In the genomic region with DNA sequence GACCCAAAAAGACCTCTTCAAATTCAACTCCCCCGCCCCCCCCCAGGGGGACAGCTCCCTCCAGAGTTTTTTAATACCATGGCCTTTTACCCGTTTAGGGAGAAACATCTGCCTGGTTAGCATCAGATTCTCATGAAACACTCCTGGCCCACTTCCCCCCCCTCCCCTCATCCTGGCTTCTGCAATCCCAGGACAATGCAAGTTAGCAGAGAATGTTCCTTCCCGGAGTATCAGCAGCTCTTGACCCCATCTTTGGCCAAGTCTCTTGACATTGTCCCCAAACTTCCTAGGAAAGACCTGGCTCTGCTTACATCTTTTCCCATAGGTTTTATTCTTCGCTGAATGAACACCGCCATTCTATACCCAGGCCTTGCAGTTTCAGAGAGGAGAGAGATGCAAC, we compare ENCODE assay signal across 8 mouse cellular contexts. TPM values are rescaled to one million over a fixed set of nuclear protein-coding genes. Genes with fewer than 3 reads are reported as not detected.
DNase-seq lines count a peak whose midpoint lies in the region; TF ChIP-seq lines count a peak whose summit lies in the region.

No protein-coding gene starts in this region.

- peaks cover 62% of the 10 kb centered on the region for H3K36me3 ChIP-seq in embryonic facial prominence, embryonic 10.5 days (replicated peaks)
- peaks cover 10% of the 10 kb centered on the region for H3K36me3 ChIP-seq in myocyte (ENCODE audit: control insufficient read depth, insufficient read depth)

- peaks cover 24% of the 10 kb centered on the region for H3K4me1 ChIP-seq in embryonic facial prominence, embryonic 10.5 days

- DNase-seq in kidney, postnatal 10 days, result peak; percentile 27
- no peak for DNase-seq in kidney, adult 11 months
- DNase-seq in embryonic facial prominence, embryonic 10.5 days (ENCODE audit: low spot score), result no peak
- peak; percentile 14 for DNase-seq in induced T-regulatory cell, adult 2 months (ENCODE audit: low read depth)
- no peak for DNase-seq in retina, embryonic 14.5 days (ENCODE audit: low spot score)
- no peak for DNase-seq in thymus, postnatal 0 days (ENCODE audit: low spot score)
- DNase-seq in frontal cortex, adult 2 months (ENCODE audit: extremely low spot score in 1 of 2, low spot score in 1 of 2), result no peak

- no peaks in the 10 kb centered on the region for H3K27me3 ChIP-seq in embryonic facial prominence, embryonic 10.5 days (replicated peaks; ENCODE audit: low read depth, poor library complexity, severe bottlenecking)
- no peaks in the 10 kb centered on the region for H3K27me3 ChIP-seq in myocyte (ENCODE audit: control insufficient read depth, insufficient read depth, insufficient read length)

- WGBS in embryonic facial prominence, embryonic 10.5 days, result 52% methylated on average over 5 of the region's 5 CpGs

- H3K4me3 ChIP-seq in embryonic facial prominence, embryonic 10.5 days, result peak overlapping the region; percentile 93
- peak overlapping the region; percentile 69 for H3K4me3 ChIP-seq in myocyte

- TF ChIP-seq POLR2A in myocyte (IDR thresholded peaks at IDR 0.05; ENCODE audit: insufficient read length, low read depth), result no peak

- peak overlapping the region; percentile 92 for H3ac ChIP-seq in myocyte (ENCODE audit: control insufficient read depth, insufficient read length)

- H3K79me2 ChIP-seq in myocyte (ENCODE audit: control insufficient read depth, insufficient read depth), result peaks cover 56% of the 10 kb centered on the region

- H3K4me2 ChIP-seq in myocyte (ENCODE audit: low read depth), result peak overlapping the region; percentile 88

- H3K9me3 ChIP-seq in embryonic facial prominence, embryonic 10.5 days, result peaks cover 8% of the 10 kb centered on the region; the same call in 1 of the 2 replicates

- peak overlapping the region; percentile 98 for H3K27ac ChIP-seq in embryonic facial prominence, embryonic 10.5 days (replicated peaks)

TF ChIP-seq in myocyte, 11 proteins besides CTCF, POLR2A, EP300 and RAD21:
- TF ChIP-seq TCF3 (IDR thresholded peaks at IDR 0.05; ENCODE audit: insufficient read length, low read depth), result no peak
- TF ChIP-seq POLR2AphosphoS2 (IDR thresholded peaks at IDR 0.05; ENCODE audit: insufficient read length, low read depth), result no peak
- no peak for TF ChIP-seq MAX (IDR thresholded peaks at IDR 0.05; ENCODE audit: low read depth)
- TF ChIP-seq CEBPB (IDR thresholded peaks at IDR 0.05; ENCODE audit: insufficient read depth, poor library complexity, severe bottlenecking), result no peak
- TF ChIP-seq MYOD1 (IDR thresholded peaks at IDR 0.05; ENCODE audit: control insufficient read depth in 1 of 3, insufficient read length in 2 of 3, low read depth in 2 of 3), result no peak
- no peak for TF ChIP-seq SRF (IDR thresholded peaks at IDR 0.05; ENCODE audit: control insufficient read depth, insufficient read length, low read depth)
- TF ChIP-seq MYOG (IDR thresholded peaks at IDR 0.05; ENCODE audit: control insufficient read depth in 1 of 3, insufficient read depth in 1 of 3, insufficient read length in 2 of 3, low read depth in 2 of 3), result no peak
- TF ChIP-seq REST (IDR thresholded peaks at IDR 0.05; ENCODE audit: insufficient read depth, insufficient read length), result no peak
- TF ChIP-seq USF1 (IDR thresholded peaks at IDR 0.05; ENCODE audit: low read depth), result no peak
- no peak for TF ChIP-seq TCF12 (IDR thresholded peaks at IDR 0.05; ENCODE audit: insufficient read depth, poor library complexity, severe bottlenecking)
- TF ChIP-seq E2F4 (IDR thresholded peaks at IDR 0.05; ENCODE audit: insufficient read depth), result no peak

RNA-seq across cellular contexts. Expression of gene Ccdc106, which starts 0.8 kb away (rescaled TPM):
- polyA plus RNA-seq in embryonic facial prominence, embryonic 10.5 days (2016; fragmentation: Nextera tagmentation; extraction: Ambion mirVana), result 7.9 and 8.0 TPM in 2 replicates
- 0.19 TPM for polyA plus RNA-seq in myocyte (2012; fragmentation: generic; extraction: Trizol)
- polyA plus RNA-seq in thymus, postnatal 0 days (2015; fragmentation: Nextera tagmentation; extraction: Ambion mirVana), result 0.27 TPM in 1 of 2 replicates, not detected in the other
- polyA plus RNA-seq in frontal cortex, adult 2 months (2012; rRNA removed), result 80.6 and 81.7 TPM in 2 replicates

RNA-seq across cellular contexts. Expression of gene Zfp865, which starts 1.0 kb away (rescaled TPM):
- 6.1 and 6.6 TPM in 2 replicates for polyA plus RNA-seq in embryonic facial prominence, embryonic 10.5 days (2016; fragmentation: Nextera tagmentation; extraction: Ambion mirVana)
- 18.1 TPM for polyA plus RNA-seq in myocyte (2012; fragmentation: generic; extraction: Trizol)
- 5.1 and 5.9 TPM in 2 replicates for polyA plus RNA-seq in thymus, postnatal 0 days (2015; fragmentation: Nextera tagmentation; extraction: Ambion mirVana)
- 33.1 and 35.5 TPM in 2 replicates for polyA plus RNA-seq in frontal cortex, adult 2 months (2012; rRNA removed)

RNA-seq across cellular contexts. Expression of gene Gm44973, which starts 5.9 kb away (rescaled TPM):
- polyA plus RNA-seq in embryonic facial prominence, embryonic 10.5 days (2016; fragmentation: Nextera tagmentation; extraction: Ambion mirVana), result 0.38 and 1.3 TPM in 2 replicates
- polyA plus RNA-seq in myocyte (2012; fragmentation: generic; extraction: Trizol), result not detected
- 2.9 and 5.4 TPM in 2 replicates for polyA plus RNA-seq in thymus, postnatal 0 days (2015; fragmentation: Nextera tagmentation; extraction: Ambion mirVana)
- not detected in 2 replicates for polyA plus RNA-seq in frontal cortex, adult 2 months (2012; rRNA removed)

RNA-seq across cellular contexts. Expression of gene Fiz1, which starts 6.7 kb away (rescaled TPM):
- 55.6 and 56.5 TPM in 2 replicates for polyA plus RNA-seq in embryonic facial prominence, embryonic 10.5 days (2016; fragmentation: Nextera tagmentation; extraction: Ambion mirVana)
- polyA plus RNA-seq in myocyte (2012; fragmentation: generic; extraction: Trizol), result 22.8 TPM
- polyA plus RNA-seq in thymus, postnatal 0 days (2015; fragmentation: Nextera tagmentation; extraction: Ambion mirVana), result 32.3 and 33.5 TPM in 2 replicates
- polyA plus RNA-seq in frontal cortex, adult 2 months (2012; rRNA removed), result 22.7 TPM in 2 replicates

RNA-seq across cellular contexts. Expression of gene Zfp524, which starts 7.0 kb away (rescaled TPM):
- 7.8 and 8.0 TPM in 2 replicates for polyA plus RNA-seq in embryonic facial prominence, embryonic 10.5 days (2016; fragmentation: Nextera tagmentation; extraction: Ambion mirVana)
- polyA plus RNA-seq in myocyte (2012; fragmentation: generic; extraction: Trizol), result 15.7 TPM
- polyA plus RNA-seq in thymus, postnatal 0 days (2015; fragmentation: Nextera tagmentation; extraction: Ambion mirVana), result 14.9 and 18.2 TPM in 2 replicates
- polyA plus RNA-seq in frontal cortex, adult 2 months (2012; rRNA removed), result 11.7 and 13.5 TPM in 2 replicates

Comparison
In these comparisons a context has a peak if more than half of its experiments do, and no peak if none do; other contexts are left out.
1. DNase-seq: peak in kidney, postnatal 10 days (single experiment) and induced T-regulatory cell, adult 2 months (single experiment); none in kidney, adult 11 months (single experiment), embryonic facial prominence, embryonic 10.5 days (single experiment), retina, embryonic 14.5 days (single experiment), thymus, postnatal 0 days (single experiment) and frontal cortex, adult 2 months (0 of 2).